Mouse (Mus musculus): Measurements from ENCODE around the gene Nr2c2. TPM values are rescaled to one million over a fixed set of nuclear protein-coding genes. Genes with fewer than 3 reads are reported as not detected.

The Nr2c2 gene
- 12.8 TPM for polyA plus RNA-seq (2014; fragmentation: Illumina TruSeq; extraction: RNeasy Lipid Tissue Mini Kit (QIAGEN cat#74804); ENCODE audit: low read depth, low replicate concordance)

DNA sequence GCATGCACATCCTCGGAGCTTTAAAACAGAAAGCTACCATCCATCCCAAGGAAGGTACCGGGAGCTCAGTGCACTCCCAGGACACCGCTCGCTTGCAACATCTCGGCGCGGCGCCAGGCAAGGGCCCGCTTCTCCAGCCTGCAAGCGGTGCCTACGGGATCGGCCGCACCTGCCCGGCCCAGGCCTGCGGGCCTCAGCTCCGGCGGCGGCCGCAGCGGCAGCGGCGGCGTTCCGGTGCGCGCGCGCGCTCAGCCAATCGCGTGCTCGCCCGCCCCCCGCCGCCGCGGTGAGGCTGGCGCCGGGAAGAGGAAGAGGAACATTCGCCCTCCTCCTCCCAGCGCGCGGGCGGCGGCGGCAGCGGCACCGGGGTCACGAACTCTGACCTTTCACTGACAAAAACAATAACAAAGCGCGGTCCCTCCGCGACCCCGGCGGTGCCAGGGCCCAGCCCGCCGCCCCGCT lies at the start of gene Nr2c2:
TSS of gene Nr2c2 (plus strand) at position 261 of the 462 bp plus-strand sequence.

DNA sequence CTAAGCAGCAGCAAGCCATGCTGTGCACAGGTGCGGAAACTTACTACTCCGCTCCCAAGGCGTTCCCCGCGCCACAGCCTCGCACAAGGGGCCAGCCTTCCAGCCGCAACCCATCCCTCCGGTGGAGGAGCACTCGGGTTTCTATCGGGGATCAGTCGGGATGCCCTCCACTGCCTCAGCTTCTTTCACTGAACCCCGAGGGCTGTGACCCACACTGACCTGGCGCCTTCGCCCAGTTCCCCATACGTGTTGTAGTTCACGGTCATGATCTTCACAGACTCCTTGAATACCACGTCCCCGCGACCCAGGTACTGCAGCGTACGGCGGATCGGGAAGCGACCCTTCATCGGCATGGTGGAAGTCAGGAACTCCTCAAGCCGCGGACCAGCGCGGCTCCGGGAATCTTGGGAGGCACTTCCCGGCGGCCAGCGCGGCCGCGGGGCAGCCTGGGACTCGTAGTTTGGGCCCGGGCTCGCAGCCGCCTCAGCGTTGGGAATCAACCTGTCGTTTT lies 92.5 kb downstream of the Nr2c2 start, which contains the start of gene Mrps25:
TSS of gene Mrps25 (minus strand) at position 413 of the 511 bp plus-strand sequence.

GRCm38 (mm10) chr6:92214773-92215449 lies 123.7 kb downstream of the Nr2c2 start, which contains the start of gene Rbsn:
Gene Rbsn (minus strand): TSS chr6:92214925.

Other genes starting within 250 kb of the Nr2c2 start
- gene Ccdc174, start 213.3 kb upstream of the Nr2c2 start, polyA plus RNA-seq (2014; fragmentation: Illumina TruSeq; extraction: RNeasy Lipid Tissue Mini Kit (QIAGEN cat#74804); ENCODE audit: low read depth, low replicate concordance), result 21.6 TPM
- 0.21 TPM for gene 4930590J08Rik, start 188.6 kb upstream of the Nr2c2 start, polyA plus RNA-seq (2014; fragmentation: Illumina TruSeq; extraction: RNeasy Lipid Tissue Mini Kit (QIAGEN cat#74804); ENCODE audit: low read depth, low replicate concordance)
- 3.5 TPM for gene Fgd5, start 112.5 kb upstream of the Nr2c2 start, polyA plus RNA-seq (2014; fragmentation: Illumina TruSeq; extraction: RNeasy Lipid Tissue Mini Kit (QIAGEN cat#74804); ENCODE audit: low read depth, low replicate concordance)
- gene Mrps25, start 92.6 kb downstream of the Nr2c2 start, polyA plus RNA-seq (2014; fragmentation: Illumina TruSeq; extraction: RNeasy Lipid Tissue Mini Kit (QIAGEN cat#74804); ENCODE audit: low read depth, low replicate concordance), result 8.7 TPM
- 5.8 TPM for gene Rbsn, start 123.5 kb downstream of the Nr2c2 start, polyA plus RNA-seq (2014; fragmentation: Illumina TruSeq; extraction: RNeasy Lipid Tissue Mini Kit (QIAGEN cat#74804); ENCODE audit: low read depth, low replicate concordance)
- gene Trh, start 153.3 kb downstream of the Nr2c2 start, polyA plus RNA-seq (2014; fragmentation: Illumina TruSeq; extraction: RNeasy Lipid Tissue Mini Kit (QIAGEN cat#74804); ENCODE audit: low read depth, low replicate concordance), result not detected